Comparison of ENCODE assay signal across 30 mouse cellular contexts in the genomic region with DNA sequence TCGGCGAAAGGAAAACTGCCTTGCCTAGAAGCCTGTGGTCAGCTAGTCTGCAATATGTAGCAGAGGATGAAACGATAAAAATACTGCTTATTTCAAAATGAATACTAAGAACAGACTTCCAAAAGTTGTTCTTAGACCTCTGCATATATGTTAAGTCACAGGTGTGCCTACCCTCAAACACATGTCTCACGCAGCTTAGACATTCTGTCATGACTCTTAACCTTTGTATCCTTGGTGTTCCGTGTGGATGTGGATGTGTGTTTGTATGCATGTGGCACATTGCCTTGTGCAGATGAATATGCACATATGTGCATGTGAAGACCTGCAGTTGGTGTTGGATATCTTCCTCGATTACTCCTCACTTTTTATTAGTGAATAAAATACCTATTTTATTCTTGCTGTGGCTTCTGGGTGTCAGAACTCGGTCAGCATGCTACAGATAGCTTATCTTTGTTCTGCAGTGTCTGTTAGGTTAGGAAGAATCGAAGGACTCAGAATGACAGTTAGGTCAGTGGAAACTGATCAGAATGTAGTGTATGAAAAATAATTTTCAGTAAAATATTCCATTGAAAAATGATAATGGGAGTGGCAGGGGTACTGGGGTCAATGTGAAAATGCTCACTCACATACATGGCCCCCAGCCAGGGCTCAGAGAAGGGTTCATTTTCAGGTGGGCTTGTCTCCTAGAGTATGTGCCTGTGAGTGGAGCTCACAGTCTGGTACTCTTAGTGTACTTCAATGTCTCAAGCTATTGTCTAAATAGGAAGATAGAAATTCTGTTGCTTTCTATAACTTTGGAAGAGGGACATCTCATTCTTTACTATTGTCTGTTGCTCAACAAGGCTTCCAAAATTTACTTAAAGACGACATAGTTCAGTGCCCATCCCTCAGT. TPM values are rescaled to one million over a fixed set of nuclear protein-coding genes. Genes with fewer than 3 reads are reported as not detected.
DNase-seq lines count a peak whose midpoint lies in the region; ATAC-seq and TF ChIP-seq lines count a peak whose summit lies in the region.
"Had no signal": no experiment of that assay in that cellular context is flagged by ENCODE, and none has a peak within 500 bp of the region (broad histone marks: within the 10 kb centered on the region; RNA-seq: fewer than 3 reads in every experiment).

No protein-coding gene starts in this region.

- no peaks in the 10 kb centered on the region for H3K27me3 ChIP-seq in G1E (ENCODE audit: insufficient read depth, low read length)
- H3K27me3 ChIP-seq in liver, embryonic 11.5 days (replicated peaks; ENCODE audit: control insufficient read depth, insufficient read depth, low read length), result no peaks in the 10 kb centered on the region
- H3K27me3 ChIP-seq in liver, embryonic 16.5 days (ENCODE audit: control insufficient read depth, insufficient read depth, low read depth, low read length), result no peaks in the 10 kb centered on the region
- no peaks in the 10 kb centered on the region for H3K27me3 ChIP-seq in embryonic facial prominence, embryonic 10.5 days (replicated peaks; ENCODE audit: low read depth, poor library complexity, severe bottlenecking)
- H3K27me3 ChIP-seq: CH12.LX; embryonic facial prominence, embryonic 15.5 days; forebrain, embryonic 15.5 days; heart, embryonic 12.5 days; hindbrain, embryonic 13.5 days; limb, embryonic 12.5 days; neural tube, embryonic 13.5 days; Patski had no signal

- 73% methylated on average over 9 of the region's 9 CpGs for whole genome bisulfite sequencing in liver, embryonic 11.5 days
- WGBS in liver, embryonic 16.5 days (ENCODE audit: insufficient replicate concordance), result 50% methylated on average over 9 of the region's 9 CpGs
- WGBS in embryonic facial prominence, embryonic 10.5 days, result 92% methylated on average over 9 of the region's 9 CpGs

- H3K4me2 ChIP-seq in liver, embryonic 11.5 days, result peak overlapping the region; percentile 35; the same call in 1 of the 2 replicates
- H3K4me2 ChIP-seq in liver, embryonic 16.5 days (ENCODE audit: low read depth, low read length), result peak overlapping the region; percentile 28
- H3K4me2 ChIP-seq: embryonic facial prominence, embryonic 15.5 days; forebrain, embryonic 15.5 days; heart, embryonic 12.5 days; hindbrain, embryonic 13.5 days; limb, embryonic 12.5 days; midbrain, embryonic 11.5 days; neural tube, embryonic 13.5 days had no signal

- H3K4me3 ChIP-seq in G1E (ENCODE audit: low read depth, low read length), result no peak overlapping the region; the same call in 1 of the 2 replicates
- no peak overlapping the region for H3K4me3 ChIP-seq in liver, embryonic 11.5 days (ENCODE audit: low read depth, low read length)
- H3K4me3 ChIP-seq in liver, embryonic 16.5 days (ENCODE audit: low read depth, low read length), result no peak overlapping the region
- no peak overlapping the region for H3K4me3 ChIP-seq in embryonic facial prominence, embryonic 10.5 days
- H3K4me3 ChIP-seq: embryonic facial prominence, embryonic 15.5 days; forebrain, embryonic 10.5 days; forebrain, embryonic 15.5 days; heart, adult 2 months; heart, embryonic 12.5 days; hindbrain, embryonic 13.5 days; limb, embryonic 12.5 days; myocyte; neural tube, embryonic 13.5 days had no signal

- no peak for TF ChIP-seq CTCF in G1E (IDR thresholded peaks at IDR 0.05; ENCODE audit: low read depth, low read length)

- ATAC-seq in G1E (ENCODE audit: extremely low read depth, insufficient number of reproducible peaks, low FRiP score, poor library complexity, severe bottlenecking), result peak; percentile 88
- peak; percentile 64; the same call in 1 of the 2 replicates for ATAC-seq in common myeloid progenitor, adult 5-6 weeks (replicated peaks; ENCODE audit: low read depth, poor library complexity, severe bottlenecking)
- peak; percentile 94 for ATAC-seq in liver, embryonic 11.5 days (replicated peaks; ENCODE audit: low FRiP score)
- ATAC-seq in liver, embryonic 16.5 days (ENCODE audit: low read depth), result peak; percentile 93
- ATAC-seq in cerebellum, adult (ENCODE audit: insufficient number of reproducible peaks, low FRiP score, low TSS enrichment), result no peak
- ATAC-seq: forebrain, embryonic 15.5 days; intestine, embryonic 16.5 days; Patski had no signal

- H3K36me3 ChIP-seq in G1E (replicated peaks), result peaks cover 21% of the 10 kb centered on the region
- H3K36me3 ChIP-seq in liver, embryonic 11.5 days (ENCODE audit: control insufficient read depth, insufficient read depth, low read length), result peaks cover 3% of the 10 kb centered on the region; the same call in 1 of the 2 replicates
- peaks cover 6% of the 10 kb centered on the region; the same call in 1 of the 2 replicates for H3K36me3 ChIP-seq in liver, embryonic 16.5 days (ENCODE audit: control insufficient read depth, insufficient read depth)
- H3K36me3 ChIP-seq in embryonic facial prominence, embryonic 10.5 days (replicated peaks), result peaks cover 20% of the 10 kb centered on the region

- DNase-seq in G1E (ENCODE audit: low spot score), result peak; percentile 2
- no peak for DNase-seq in liver, embryonic 11.5 days (ENCODE audit: low spot score)
- DNase-seq in embryonic facial prominence, embryonic 10.5 days (ENCODE audit: low spot score), result no peak
- no peak for DNase-seq in neural tube, embryonic 10.5 days (ENCODE audit: extremely low spot score, low spot score)
- DNase-seq in thymus, postnatal 14 days, result no peak
- DNase-seq: adrenal gland, postnatal 10 days; cerebellum, adult 8-10 months; cerebellum, postnatal 36 days; heart, adult 2 months; heart, postnatal 4 days; kidney, postnatal 25 days; lung, adult 18-20 months; lung, postnatal 10 days; right cerebral cortex, postnatal 4 days had no signal

- peak overlapping the region; percentile 70 for H3K27ac ChIP-seq in liver, embryonic 11.5 days (ENCODE audit: low read depth, low read length)
- peak overlapping the region; percentile 84 for H3K27ac ChIP-seq in liver, embryonic 16.5 days (ENCODE audit: low read length)
- H3K27ac ChIP-seq in embryonic facial prominence, embryonic 10.5 days (replicated peaks), result no peak overlapping the region
- H3K27ac ChIP-seq: embryonic facial prominence, embryonic 15.5 days; forebrain, embryonic 10.5 days; forebrain, embryonic 15.5 days; heart, adult 2 months; hindbrain, embryonic 13.5 days; limb, embryonic 12.5 days; macrophage; neural tube, embryonic 13.5 days had no signal

- peaks cover 40% of the 10 kb centered on the region for H3K4me1 ChIP-seq in G1E (ENCODE audit: insufficient read depth, low read depth, low read length)
- no peaks in the 10 kb centered on the region for H3K4me1 ChIP-seq in liver, embryonic 11.5 days (replicated peaks; ENCODE audit: control insufficient read depth, insufficient read depth, low read length)
- peaks cover 9% of the 10 kb centered on the region for H3K4me1 ChIP-seq in liver, embryonic 16.5 days (ENCODE audit: control insufficient read depth, low read depth, low read length)
- H3K4me1 ChIP-seq in embryonic facial prominence, embryonic 10.5 days, result no peaks in the 10 kb centered on the region
- H3K4me1 ChIP-seq: embryonic facial prominence, embryonic 15.5 days; forebrain, embryonic 10.5 days; forebrain, embryonic 15.5 days; heart, embryonic 12.5 days; hindbrain, embryonic 13.5 days; limb, embryonic 12.5 days; neural tube, embryonic 13.5 days had no signal

- H3K9ac ChIP-seq in liver, embryonic 11.5 days (ENCODE audit: low read depth, low read length), result no peak overlapping the region
- no peak overlapping the region for H3K9ac ChIP-seq in liver, embryonic 16.5 days (ENCODE audit: low read depth, low read length)
- H3K9ac ChIP-seq: embryonic facial prominence, embryonic 15.5 days; forebrain, embryonic 15.5 days; heart, embryonic 12.5 days; hindbrain, embryonic 13.5 days; limb, embryonic 12.5 days; neural tube, embryonic 13.5 days had no signal

- peaks cover 4% of the 10 kb centered on the region for H3K9me3 ChIP-seq in G1E (replicated peaks)
- no peaks in the 10 kb centered on the region for H3K9me3 ChIP-seq in liver, embryonic 11.5 days (ENCODE audit: control insufficient read depth, low read length)
- no peaks in the 10 kb centered on the region; the same call in 1 of the 2 replicates for H3K9me3 ChIP-seq in liver, embryonic 16.5 days (replicated peaks; ENCODE audit: control insufficient read depth, low read length)
- H3K9me3 ChIP-seq in embryonic facial prominence, embryonic 10.5 days, result no peaks in the 10 kb centered on the region
- H3K9me3 ChIP-seq: embryonic facial prominence, embryonic 15.5 days; forebrain, embryonic 10.5 days; forebrain, embryonic 15.5 days; hindbrain, embryonic 13.5 days; neural tube, embryonic 13.5 days had no signal

RNA-seq across cellular contexts. Expression of gene Cep290, which starts 37.4 kb away (rescaled TPM):
- total RNA-seq in G1E (2014; fragmentation: Nextera tagmentation), result 45.9 and 49.4 TPM in 2 replicates
- total RNA-seq in G1E (2017), result 23.3 and 28.6 TPM in 2 replicates
- 0.58 and 1.0 TPM in 2 replicates for polyA plus RNA-seq in G1E (2012)
- total RNA-seq in common myeloid progenitor, adult 5-6 weeks (2017), result 25.5 and 28.5 TPM in 2 replicates
- 5.4 and 6.5 TPM in 2 replicates for polyA plus RNA-seq in liver, embryonic 11.5 days (2014; fragmentation: Nextera tagmentation; extraction: Ambion mirVana)
- 2.3 and 2.9 TPM in 2 replicates for polyA plus RNA-seq in liver, embryonic 16.5 days (2015; fragmentation: Nextera tagmentation; extraction: Ambion mirVana)
- 6.2 and 6.3 TPM in 2 replicates for polyA plus RNA-seq in embryonic facial prominence, embryonic 10.5 days (2016; fragmentation: Nextera tagmentation; extraction: Ambion mirVana)

RNA-seq across cellular contexts. Expression of gene Tmtc3, which starts 37.6 kb away (rescaled TPM):
- total RNA-seq in G1E (2014; fragmentation: Nextera tagmentation) (75.6 and 86.8 TPM in 2 replicates), G1E (2017) (9.8 and 12.3 TPM in 2 replicates)
- polyA plus RNA-seq in G1E (2012), result 4.7 and 8.5 TPM in 2 replicates
- 9.6 and 11.3 TPM in 2 replicates for total RNA-seq in common myeloid progenitor, adult 5-6 weeks (2017)
- 18.5 and 21.0 TPM in 2 replicates for polyA plus RNA-seq in liver, embryonic 11.5 days (2014; fragmentation: Nextera tagmentation; extraction: Ambion mirVana)
- 4.9 and 5.5 TPM in 2 replicates for polyA plus RNA-seq in liver, embryonic 16.5 days (2015; fragmentation: Nextera tagmentation; extraction: Ambion mirVana)
- polyA plus RNA-seq in embryonic facial prominence, embryonic 10.5 days (2016; fragmentation: Nextera tagmentation; extraction: Ambion mirVana), result 23.0 and 26.2 TPM in 2 replicates
- total RNA-seq: CH12.LX had no signal
